Mouse (Mus musculus): ENCODE measurements around the gene Phf19. TPM values are rescaled to one million over a fixed set of nuclear protein-coding genes. Genes with fewer than 3 reads are reported as not detected.

Phf19 gene
- polyA plus RNA-seq, 1 experiment from 2014 or later: 1.9 TPM

- Histone ChIP-seq H3K9ac (no peak overlapping the region), H3K4me2 (peak overlapping the region; percentile 26), H3K4me1 (replicated peaks) (peaks cover 24% of the 10 kb centered on the region), H3K27me3 (peaks cover 12% of the 10 kb centered on the region), H3K27ac (peak overlapping the region; percentile 45), H3K4me3 (no peak overlapping the region), H3K9me3 (replicated peaks) (no peaks in the 10 kb centered on the region), H3K36me3 (no peaks in the 10 kb centered on the region)
- ATAC-seq (replicated peaks; ENCODE audit: insufficient number of reproducible peaks, insufficient read depth, low FRiP score, low read depth): peak; percentile 59
- WGBS: 31% methylated on average over 8 of the region's 8 CpGs
Observed at GRCm38 (mm10) chr2:34938269-34939208, 24.7 kb upstream of the Phf19 start.

- Histone ChIP-seq H3K27me3 (peaks cover 12% of the 10 kb centered on the region), H3K4me3 (no peak overlapping the region), H3K9ac (no peak overlapping the region), H3K9me3 (replicated peaks) (no peaks in the 10 kb centered on the region), H3K36me3 (no peaks in the 10 kb centered on the region), H3K27ac (no peak overlapping the region), H3K4me1 (replicated peaks) (peaks cover 24% of the 10 kb centered on the region), H3K4me2 (no peak overlapping the region)
- ATAC-seq (replicated peaks; ENCODE audit: insufficient number of reproducible peaks, insufficient read depth, low FRiP score, low read depth): no peak
- 48% methylated on average over 5 of the region's 5 CpGs for WGBS
Observed at GRCm38 (mm10) chr2:34937460-34937859, 23.6 kb upstream of the Phf19 start.

GRCm38 (mm10) chr2:34927320-34927719 is 13.5 kb upstream of the Phf19 start:
- no peak overlapping the region for H3K9ac ChIP-seq
- no peaks in the 10 kb centered on the region for H3K36me3 ChIP-seq
- WGBS: 61% methylated on average over 5 of the region's 5 CpGs

GRCm38 (mm10) chr2:34922729-34923128 is 8.9 kb upstream of the Phf19 start:
- no peak for ATAC-seq (replicated peaks; ENCODE audit: insufficient number of reproducible peaks, insufficient read depth, low FRiP score, low read depth)
- H3K4me2 ChIP-seq: no peak overlapping the region
- no peak overlapping the region for H3K27ac ChIP-seq
- H3K27me3 ChIP-seq: no peaks in the 10 kb centered on the region
- H3K4me3 ChIP-seq: no peak overlapping the region
- H3K9ac ChIP-seq: no peak overlapping the region
- 0 out of 2 replicates have a peak, but pooled peaks cover 5% of the 10 kb centered on the region for H3K4me1 ChIP-seq (replicated peaks)
- no peaks in the 10 kb centered on the region for H3K9me3 ChIP-seq (replicated peaks)
- H3K36me3 ChIP-seq: no peaks in the 10 kb centered on the region
- WGBS: 16% methylated on average over 2 of the region's 2 CpGs

More at GRCm38 (mm10) chr2:34927320-34927719, 13.5 kb upstream of the Phf19 start:
- no peaks in the 10 kb centered on the region for H3K27me3 ChIP-seq
- H3K9me3 ChIP-seq (replicated peaks): no peaks in the 10 kb centered on the region
- no peaks in the 10 kb centered on the region for H3K4me1 ChIP-seq (replicated peaks)
- H3K27ac ChIP-seq: no peak overlapping the region
- no peak for ATAC-seq (replicated peaks; ENCODE audit: insufficient number of reproducible peaks, insufficient read depth, low FRiP score, low read depth)
- no peak overlapping the region for H3K4me2 ChIP-seq
- no peak overlapping the region for H3K4me3 ChIP-seq

GRCm38 (mm10) chr2:34920144-34920543 is 6.3 kb upstream of the Phf19 start:
- H3K4me2 ChIP-seq: no peak overlapping the region

GRCm38 (mm10) chr2:34915103-34915502 is 1.3 kb upstream of the Phf19 start:
- H3K27me3 ChIP-seq: peaks cover 16% of the 10 kb centered on the region
- no peak overlapping the region for H3K9ac ChIP-seq
- H3K36me3 ChIP-seq: no peaks in the 10 kb centered on the region
- no peak overlapping the region for H3K4me3 ChIP-seq
- H3K4me2 ChIP-seq: peak overlapping the region; percentile 88; the same call in 1 of the 2 replicates
- no peaks in the 10 kb centered on the region for H3K9me3 ChIP-seq (replicated peaks)
- ATAC-seq (replicated peaks; ENCODE audit: insufficient number of reproducible peaks, insufficient read depth, low FRiP score, low read depth): no peak
- 36% methylated on average over 2 of the region's 2 CpGs for WGBS
- peak overlapping the region; percentile 33; the same call in 1 of the 2 replicates for H3K27ac ChIP-seq
- peaks cover 27% of the 10 kb centered on the region for H3K4me1 ChIP-seq (replicated peaks)

More at GRCm38 (mm10) chr2:34920144-34920543, 6.3 kb upstream of the Phf19 start:
- Histone ChIP-seq H3K4me1 (replicated peaks) (0 out of 2 replicates have a peak, but pooled peaks cover 9% of the 10 kb centered on the region), H3K9me3 (replicated peaks) (no peaks in the 10 kb centered on the region), H3K27ac (no peak overlapping the region), H3K4me3 (no peak overlapping the region), H3K9ac (no peak overlapping the region), H3K36me3 (no peaks in the 10 kb centered on the region), H3K27me3 (no peaks in the 10 kb centered on the region)
- 0 out of 2 replicates have a peak, but pooled peaks have one; percentile 35 for ATAC-seq (replicated peaks; ENCODE audit: insufficient number of reproducible peaks, insufficient read depth, low FRiP score, low read depth)
- 38% methylated on average over 2 of the region's 2 CpGs for WGBS

GRCm38 (mm10) chr2:34914823-34915082 is 927 bp upstream of the Phf19 start:
- H3K4me1 ChIP-seq (replicated peaks): peaks cover 25% of the 10 kb centered on the region
- peak overlapping the region; percentile 58 for H3K4me3 ChIP-seq
- WGBS: 25% methylated on average over 2 of the region's 2 CpGs
- ATAC-seq (replicated peaks; ENCODE audit: insufficient number of reproducible peaks, insufficient read depth, low FRiP score, low read depth): no peak
- no peaks in the 10 kb centered on the region for H3K9me3 ChIP-seq (replicated peaks)
- H3K27me3 ChIP-seq: peaks cover 16% of the 10 kb centered on the region
- no peaks in the 10 kb centered on the region for H3K36me3 ChIP-seq
- H3K27ac ChIP-seq: peak overlapping the region; percentile 33; the same call in 1 of the 2 replicates
- H3K4me2 ChIP-seq: peak overlapping the region; percentile 88
- H3K9ac ChIP-seq: no peak overlapping the region

- peak; percentile 27; the same call in 1 of the 2 replicates for ATAC-seq (replicated peaks; ENCODE audit: insufficient number of reproducible peaks, insufficient read depth, low FRiP score, low read depth)
- 3% methylated on average over 42 of the region's 50 CpGs for WGBS
- peaks cover 16% of the 10 kb centered on the region for H3K27me3 ChIP-seq
- H3K4me2 ChIP-seq: peak overlapping the region; percentile 88
- no peaks in the 10 kb centered on the region for H3K36me3 ChIP-seq
- H3K9ac ChIP-seq: peak overlapping the region; percentile 56
- H3K4me1 ChIP-seq (replicated peaks): peaks cover 25% of the 10 kb centered on the region
- H3K27ac ChIP-seq: no peak overlapping the region
- no peaks in the 10 kb centered on the region for H3K9me3 ChIP-seq (replicated peaks)
- peak overlapping the region; percentile 58 for H3K4me3 ChIP-seq
Observed at GRCm38 (mm10) chr2:34914069-34914822, 420 bp upstream of the Phf19 start.

GRCm38 (mm10) chr2:34912613-34913012 is 1.2 kb downstream of the Phf19 start:
- no peak overlapping the region for H3K27ac ChIP-seq
- no peaks in the 10 kb centered on the region for H3K9me3 ChIP-seq (replicated peaks)
- ATAC-seq (replicated peaks; ENCODE audit: insufficient number of reproducible peaks, insufficient read depth, low FRiP score, low read depth): no peak
- H3K27me3 ChIP-seq: peaks cover 16% of the 10 kb centered on the region
- WGBS: 46% methylated on average over 7 of the region's 7 CpGs
- no peaks in the 10 kb centered on the region for H3K36me3 ChIP-seq
- H3K4me3 ChIP-seq: peak overlapping the region; percentile 58
- H3K4me2 ChIP-seq: peak overlapping the region; percentile 88
- peaks cover 25% of the 10 kb centered on the region for H3K4me1 ChIP-seq (replicated peaks)
- H3K9ac ChIP-seq: peak overlapping the region; percentile 56; the same call in 1 of the 2 replicates

- Histone ChIP-seq H3K27me3 (peaks cover 16% of the 10 kb centered on the region), H3K36me3 (no peaks in the 10 kb centered on the region), H3K4me3 (no peak overlapping the region), H3K9me3 (replicated peaks) (no peaks in the 10 kb centered on the region), H3K27ac (no peak overlapping the region), H3K4me1 (replicated peaks) (peaks cover 25% of the 10 kb centered on the region), H3K4me2 (no peak overlapping the region), H3K9ac (no peak overlapping the region)
- ATAC-seq (replicated peaks; ENCODE audit: insufficient number of reproducible peaks, insufficient read depth, low FRiP score, low read depth): no peak
- WGBS: 84% methylated on average over 5 of the region's 5 CpGs
Observed at GRCm38 (mm10) chr2:34911871-34912270, 2.0 kb downstream of the Phf19 start.

GRCm38 (mm10) chr2:34909719-34910118 is 4.1 kb downstream of the Phf19 start:
- Histone ChIP-seq H3K4me2 (no peak overlapping the region), H3K4me3 (no peak overlapping the region), H3K36me3 (no peaks in the 10 kb centered on the region), H3K27me3 (peaks cover 16% of the 10 kb centered on the region), H3K9me3 (replicated peaks) (no peaks in the 10 kb centered on the region), H3K4me1 (replicated peaks) (peaks cover 22% of the 10 kb centered on the region), H3K9ac (no peak overlapping the region), H3K27ac (no peak overlapping the region)
- 86% methylated on average over 4 of the region's 4 CpGs for WGBS
- no peak for ATAC-seq (replicated peaks; ENCODE audit: insufficient number of reproducible peaks, insufficient read depth, low FRiP score, low read depth)
